Mouse (Mus musculus): ENCODE measurements around the gene Ptpn7. TPM values are rescaled to one million over a fixed set of nuclear protein-coding genes. Genes with fewer than 3 reads are reported as not detected.

The Ptpn7 gene
- total RNA-seq, 2 experiments from 2014 or later = 0.16 to 1.0 TPM

GRCm38 (mm10) chr1:135126443-135127027, 6.0 kb upstream of the Ptpn7 start:
- intact Hi-C loops (cut with DNase I) = no loop called here
- peak in 1 of 2 experiments; percentile 72 for DNase-seq (ENCODE audit: low spot score in 2 of 2)

- peak in 1 of 2 experiments; percentile 19 for DNase-seq (ENCODE audit: low spot score in 2 of 2)
- intact Hi-C loops (cut with DNase I) = no loop called here
These were observed 4.5 kb upstream of the Ptpn7 start for GRCm38 (mm10) chr1:135128011-135128441.

- intact Hi-C loops (cut with DNase I) = no loop called here
- DNase-seq (ENCODE audit: low spot score in 2 of 2) = no peak
These were observed 3.5 kb upstream of the Ptpn7 start for GRCm38 (mm10) chr1:135128986-135129385.

- intact Hi-C loops (cut with DNase I) = no loop called here
- no peak for DNase-seq (ENCODE audit: low spot score in 2 of 2)
These were observed 2.8 kb upstream of the Ptpn7 start for GRCm38 (mm10) chr1:135129543-135130183.

- DNase-seq (ENCODE audit: low spot score in 2 of 2) = no peak
- intact Hi-C loops (cut with DNase I) = no loop called here
These were observed 2.0 kb upstream of the Ptpn7 start for GRCm38 (mm10) chr1:135130376-135131018.

- intact Hi-C loops (cut with DNase I) = no loop called here
- no peak for DNase-seq (ENCODE audit: low spot score in 2 of 2)
These were observed 1.5 kb upstream of the Ptpn7 start for GRCm38 (mm10) chr1:135131034-135131433.

- no peak for DNase-seq (ENCODE audit: low spot score in 2 of 2)
- intact Hi-C loops (cut with DNase I) = no loop called here
These were observed 940 bp upstream of the Ptpn7 start for GRCm38 (mm10) chr1:135131560-135131959.

- no peak for DNase-seq (ENCODE audit: low spot score in 2 of 2)
- intact Hi-C loops (cut with DNase I) = no loop called here
These were observed 431 bp downstream of the Ptpn7 start for GRCm38 (mm10) chr1:135132893-135133369.

- intact Hi-C loops (cut with DNase I) = no loop called here
- DNase-seq (ENCODE audit: low spot score in 2 of 2) = no peak
These were observed 1.4 kb downstream of the Ptpn7 start for GRCm38 (mm10) chr1:135133678-135134435.

- intact Hi-C loops (cut with DNase I) = loop anchor here (1.0 kb wide), 1 partner anchor 25 kb away; no protein-coding TSS in a partner anchor
- no peak for DNase-seq (ENCODE audit: low spot score in 2 of 2)
These were observed 2.7 kb downstream of the Ptpn7 start for GRCm38 (mm10) chr1:135135111-135135787.

- intact Hi-C loops (cut with DNase I) = no loop called here
- DNase-seq (ENCODE audit: low spot score in 2 of 2) = peak; percentile 69 to 77
These were observed 4.0 kb downstream of the Ptpn7 start for GRCm38 (mm10) chr1:135136500-135136899.

- DNase-seq (ENCODE audit: low spot score in 2 of 2) = no peak
- intact Hi-C loops (cut with DNase I) = no loop called here
These were observed 7.4 kb downstream of the Ptpn7 start for GRCm38 (mm10) chr1:135139906-135140305.

- intact Hi-C loops (cut with DNase I) = no loop called here
- DNase-seq (ENCODE audit: low spot score in 2 of 2) = no peak
These were observed 10.0 kb downstream of the Ptpn7 start for GRCm38 (mm10) chr1:135142452-135142851.

GRCm38 (mm10) chr1:135143940-135144339, 11.4 kb downstream of the Ptpn7 start:
- intact Hi-C loops (cut with DNase I) = no loop called here

GRCm38 (mm10) chr1:135146077-135146945, 13.8 kb downstream of the Ptpn7 start, which contains the start of gene Arl8a:
Gene Arl8a, plus strand, starts transcription at chr1:135146824.
- intact Hi-C loops (cut with DNase I) = no loop called here
- peak; percentile 84 to 90 for DNase-seq (ENCODE audit: low spot score in 2 of 2)

More at GRCm38 (mm10) chr1:135143940-135144339, 11.4 kb downstream of the Ptpn7 start:
- no peak for DNase-seq (ENCODE audit: low spot score in 2 of 2)

GRCm38 (mm10) chr1:135146946-135147701, 14.6 kb downstream of the Ptpn7 start:
- intact Hi-C loops (cut with DNase I) = no loop called here
- peak; percentile 76 to 81 for DNase-seq (ENCODE audit: low spot score in 2 of 2)

- intact Hi-C loops (cut with DNase I) = no loop called here
- no peak for DNase-seq (ENCODE audit: low spot score in 2 of 2)
These were observed 15.2 kb downstream of the Ptpn7 start for GRCm38 (mm10) chr1:135147702-135148058.

- intact Hi-C loops (cut with DNase I) = no loop called here
- peak in 1 of 2 experiments; percentile 22 for DNase-seq (ENCODE audit: low spot score in 2 of 2)
These were observed 16.0 kb downstream of the Ptpn7 start for GRCm38 (mm10) chr1:135148476-135148875.
